Mouse (Mus musculus) left cerebral cortex, postnatal 25 days (tissue): ENCODE measurements at regions not wholly inside any gene's neighbourhood (a gene's known extent, or its start where the extent isn't known, plus 50 kb on each side); places are given as distances from the start of the nearest gene placed in this dataset.

ENCODE experiments used
- DNase-seq, 2 experiments: peaks; one replicate each; pipeline ENCODE4 v3.0.0; 2022; ENCODE audit warnings: low spot score in 2 of 2, mixed read lengths in 1 of 2
- intact Hi-C: fragments of 180-260 bp; cut with DNase I; formaldehyde crosslinking; loops from one replicate; pipeline ENCODE4 v1.15.1; 2025

GRCm38 (mm10) chr16:27586307-27586706 is 197.6 kb downstream of the Ccdc50 start:
- intact Hi-C loops: no loop called here
- DNase-seq: no peak

DNA sequence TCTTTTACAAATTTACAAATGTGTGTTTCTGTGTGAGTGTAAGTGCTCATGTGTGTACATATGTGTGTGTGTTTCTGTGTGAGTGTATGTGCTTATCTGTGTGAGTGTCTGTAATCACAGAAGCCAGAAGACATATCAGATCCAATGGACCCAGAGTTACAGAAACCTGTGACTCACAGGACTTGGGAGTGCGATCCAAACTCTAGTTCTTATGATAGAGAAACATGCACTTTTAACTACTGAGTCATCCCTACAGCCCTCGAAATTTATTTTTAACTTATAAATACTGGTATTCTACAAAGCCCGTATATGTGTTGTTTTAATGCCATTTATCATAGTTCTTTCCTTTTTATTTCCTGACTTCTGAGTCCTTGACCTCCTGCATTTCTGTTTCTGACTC is 220.7 kb downstream of the Ccdc50 start:
- peak in 1 of 2 experiments; percentile 6 for DNase-seq
- intact Hi-C loops: no loop called here

GRCm38 (mm10) chr16:27641306-27641705 is 252.6 kb downstream of the Ccdc50 start:
- intact Hi-C loops: no loop called here
- peak in 1 of 2 experiments; percentile 3 for DNase-seq

GRCm38 (mm10) chr16:27678275-27678674 is 289.6 kb downstream of the Ccdc50 start:
- no peak for DNase-seq
- intact Hi-C loops: no loop called here

GRCm38 (mm10) chr16:27682926-27683325 is 294.3 kb downstream of the Ccdc50 start:
- intact Hi-C loops: loop anchor here (10.0 kb wide), 1 partner anchor 762 kb away; no protein-coding TSS in a partner anchor
- DNase-seq: peak; percentile 18 to 91

- peak; percentile 1 to 57 for DNase-seq
- intact Hi-C loops: loop anchor here (10.0 kb wide), 1 partner anchor 761 kb away; no protein-coding TSS in a partner anchor
Observed at GRCm38 (mm10) chr16:27683826-27684225, 295.2 kb downstream of the Ccdc50 start.

GRCm38 (mm10) chr16:27709946-27710345 is 321.3 kb downstream of the Ccdc50 start:
- intact Hi-C loops: no loop called here
- DNase-seq: no peak

- DNase-seq: peak in 1 of 2 experiments; percentile 33
- intact Hi-C loops: no loop called here
Observed at GRCm38 (mm10) chr16:27723445-27723844, 334.8 kb downstream of the Ccdc50 start.
